Mouse (Mus musculus): ENCODE data around the gene Kmt2a. TPM values are rescaled to one million over a fixed set of nuclear protein-coding genes. Genes with fewer than 3 reads are reported as not detected.

Kmt2a gene
- 21.0 and 22.2 TPM in 2 replicates for polyA plus RNA-seq (2014; fragmentation: Nextera tagmentation; extraction: Ambion mirVana)

GRCm38 (mm10) chr9:44881221-44881871, at the start of gene Kmt2a:
Gene Kmt2a, minus strand, starts transcription at chr9:44881296.
- DNase-seq (peak; percentile 98), ATAC-seq (ENCODE audit: low FRiP score, low TSS enrichment) (peak; percentile 85)
- Histone ChIP-seq H3K4me1 (ENCODE audit: control insufficient read depth, insufficient read depth, low read length) (peaks cover 27% of the 10 kb centered on the region), H3K4me3 (replicated peaks; ENCODE audit: low read depth, low read length) (peak within 1 kb of the TSS; percentile 99), H3K9ac (replicated peaks; ENCODE audit: low read length) (peak within 1 kb of the TSS; percentile 94), H3K36me3 (ENCODE audit: control insufficient read depth, insufficient read depth, low read length) (no peaks in the 10 kb centered on the region), H3K27ac (replicated peaks; ENCODE audit: low read depth, low read length) (peak within 1 kb of the TSS; percentile 99), H3K9me3 (ENCODE audit: control insufficient read depth, low read length) (no peaks in the 10 kb centered on the region), H3K27me3 (ENCODE audit: control insufficient read depth, insufficient read depth, low read length) (no peaks in the 10 kb centered on the region), H3K4me2 (ENCODE audit: low read length) (peak within 1 kb of the TSS; percentile 90)
- WGBS = under 1% methylated on average over 52 of the region's 71 CpGs

- Histone ChIP-seq H3K9me3 (ENCODE audit: control insufficient read depth, low read length) (no peaks in the 10 kb centered on the region), H3K27me3 (ENCODE audit: control insufficient read depth, insufficient read depth, low read length) (no peaks in the 10 kb centered on the region), H3K27ac (replicated peaks; ENCODE audit: low read depth, low read length) (peak overlapping the region; percentile 89), H3K36me3 (ENCODE audit: control insufficient read depth, insufficient read depth, low read length) (0 out of 2 replicates have a peak, but pooled peaks cover 9% of the 10 kb centered on the region), H3K4me1 (ENCODE audit: control insufficient read depth, insufficient read depth, low read length) (peaks cover 12% of the 10 kb centered on the region), H3K9ac (replicated peaks; ENCODE audit: low read length) (no peak overlapping the region), H3K4me2 (ENCODE audit: low read length) (peak overlapping the region; percentile 93), H3K4me3 (replicated peaks; ENCODE audit: low read depth, low read length) (peak overlapping the region; percentile 96)
- ATAC-seq (ENCODE audit: low FRiP score, low TSS enrichment) (no peak), DNase-seq (peak; percentile 14)
- WGBS = 68% methylated on average over 2 of the region's 2 CpGs
These were observed 40.4 kb upstream of the Kmt2a start for GRCm38 (mm10) chr9:44921543-44921942.

GRCm38 (mm10) chr9:44921123-44921468, 40.0 kb upstream of the Kmt2a start:
- Histone ChIP-seq H3K27me3 (ENCODE audit: control insufficient read depth, insufficient read depth, low read length) (no peaks in the 10 kb centered on the region), H3K36me3 (ENCODE audit: control insufficient read depth, insufficient read depth, low read length) (0 out of 2 replicates have a peak, but pooled peaks cover 9% of the 10 kb centered on the region), H3K4me1 (ENCODE audit: control insufficient read depth, insufficient read depth, low read length) (peaks cover 12% of the 10 kb centered on the region), H3K9me3 (ENCODE audit: control insufficient read depth, low read length) (no peaks in the 10 kb centered on the region), H3K9ac (replicated peaks; ENCODE audit: low read length) (peak overlapping the region; percentile 36; the same call in 1 of the 2 replicates), H3K4me2 (ENCODE audit: low read length) (peak overlapping the region; percentile 93), H3K4me3 (replicated peaks; ENCODE audit: low read depth, low read length) (peak overlapping the region; percentile 96), H3K27ac (replicated peaks; ENCODE audit: low read depth, low read length) (peak overlapping the region; percentile 89)
- 2% methylated on average over 8 of the region's 8 CpGs for WGBS
- DNase-seq (no peak), ATAC-seq (ENCODE audit: low FRiP score, low TSS enrichment) (peak; percentile 86)

GRCm38 (mm10) chr9:44920374-44921122, 39.5 kb upstream of the Kmt2a start, which contains the start of gene Atp5l:
Gene Atp5l, minus strand, starts transcription at chr9:44920742.
- under 1% methylated on average over 48 of the region's 48 CpGs for WGBS
- no peaks in the 10 kb centered on the region for H3K9me3 ChIP-seq (ENCODE audit: control insufficient read depth, low read length)
- H3K27ac ChIP-seq (replicated peaks; ENCODE audit: low read depth, low read length) = peak within 1 kb of the TSS; percentile 89
- H3K27me3 ChIP-seq (ENCODE audit: control insufficient read depth, insufficient read depth, low read length) = no peaks in the 10 kb centered on the region
- peak within 1 kb of the TSS; percentile 90 for H3K9ac ChIP-seq (replicated peaks; ENCODE audit: low read length)
- peak within 1 kb of the TSS; percentile 96 for H3K4me3 ChIP-seq (replicated peaks; ENCODE audit: low read depth, low read length)
- H3K4me2 ChIP-seq (ENCODE audit: low read length) = peak within 1 kb of the TSS; percentile 93
- H3K36me3 ChIP-seq (ENCODE audit: control insufficient read depth, insufficient read depth, low read length) = 0 out of 2 replicates have a peak, but pooled peaks cover 9% of the 10 kb centered on the region
- peaks cover 12% of the 10 kb centered on the region for H3K4me1 ChIP-seq (ENCODE audit: control insufficient read depth, insufficient read depth, low read length)
- ATAC-seq (ENCODE audit: low FRiP score, low TSS enrichment) (peak; percentile 84), DNase-seq (peak; percentile 98)

GRCm38 (mm10) chr9:44919606-44920005, 38.5 kb upstream of the Kmt2a start:
- H3K36me3 ChIP-seq (ENCODE audit: control insufficient read depth, insufficient read depth, low read length) = 0 out of 2 replicates have a peak, but pooled peaks cover 2% of the 10 kb centered on the region
- H3K9me3 ChIP-seq (ENCODE audit: control insufficient read depth, low read length) = no peaks in the 10 kb centered on the region
- no peak for DNase-seq
- ATAC-seq (ENCODE audit: low FRiP score, low TSS enrichment) = no peak
- 43% methylated on average over 2 of the region's 2 CpGs for WGBS
- H3K9ac ChIP-seq (replicated peaks; ENCODE audit: low read length) = peak overlapping the region; percentile 90
- peaks cover 12% of the 10 kb centered on the region for H3K4me1 ChIP-seq (ENCODE audit: control insufficient read depth, insufficient read depth, low read length)
- H3K4me3 ChIP-seq (replicated peaks; ENCODE audit: low read depth, low read length) = peak overlapping the region; percentile 96
- no peak overlapping the region for H3K27ac ChIP-seq (replicated peaks; ENCODE audit: low read depth, low read length)
- H3K27me3 ChIP-seq (ENCODE audit: control insufficient read depth, insufficient read depth, low read length) = no peaks in the 10 kb centered on the region
- H3K4me2 ChIP-seq (ENCODE audit: low read length) = peak overlapping the region; percentile 93

- no peaks in the 10 kb centered on the region for H3K9me3 ChIP-seq (ENCODE audit: control insufficient read depth, low read length)
- no peak overlapping the region for H3K4me3 ChIP-seq (replicated peaks; ENCODE audit: low read depth, low read length)
- no peak overlapping the region for H3K4me2 ChIP-seq (ENCODE audit: low read length)
- no peaks in the 10 kb centered on the region for H3K27me3 ChIP-seq (ENCODE audit: control insufficient read depth, insufficient read depth, low read length)
- WGBS = 47% methylated on average over 1 of the region's 1 CpGs
- peaks cover 17% of the 10 kb centered on the region for H3K36me3 ChIP-seq (ENCODE audit: control insufficient read depth, insufficient read depth, low read length)
- H3K4me1 ChIP-seq (ENCODE audit: control insufficient read depth, insufficient read depth, low read length) = peaks cover 12% of the 10 kb centered on the region
- peak; percentile 61 for DNase-seq
- no peak for ATAC-seq (ENCODE audit: low FRiP score, low TSS enrichment)
- no peak overlapping the region for H3K27ac ChIP-seq (replicated peaks; ENCODE audit: low read depth, low read length)
- no peak overlapping the region for H3K9ac ChIP-seq (replicated peaks; ENCODE audit: low read length)
These were observed 35.1 kb upstream of the Kmt2a start for GRCm38 (mm10) chr9:44916196-44916595.

GRCm38 (mm10) chr9:44914706-44915105, 33.6 kb upstream of the Kmt2a start:
- Histone ChIP-seq H3K27me3 (ENCODE audit: control insufficient read depth, insufficient read depth, low read length) (no peaks in the 10 kb centered on the region), H3K9me3 (ENCODE audit: control insufficient read depth, low read length) (no peaks in the 10 kb centered on the region), H3K27ac (replicated peaks; ENCODE audit: low read depth, low read length) (no peak overlapping the region), H3K9ac (replicated peaks; ENCODE audit: low read length) (no peak overlapping the region), H3K4me2 (ENCODE audit: low read length) (no peak overlapping the region), H3K36me3 (ENCODE audit: control insufficient read depth, insufficient read depth, low read length) (peaks cover 24% of the 10 kb centered on the region), H3K4me3 (replicated peaks; ENCODE audit: low read depth, low read length) (no peak overlapping the region), H3K4me1 (ENCODE audit: control insufficient read depth, insufficient read depth, low read length) (peaks cover 8% of the 10 kb centered on the region)
- 40% methylated on average over 4 of the region's 4 CpGs for WGBS
- ATAC-seq (ENCODE audit: low FRiP score, low TSS enrichment) = no peak
- peak; percentile 21 for DNase-seq

GRCm38 (mm10) chr9:44911365-44911764, 30.3 kb upstream of the Kmt2a start:
- DNase-seq (no peak), ATAC-seq (ENCODE audit: low FRiP score, low TSS enrichment) (no peak)
- Histone ChIP-seq H3K4me2 (ENCODE audit: low read length) (no peak overlapping the region), H3K9me3 (ENCODE audit: control insufficient read depth, low read length) (no peaks in the 10 kb centered on the region), H3K36me3 (ENCODE audit: control insufficient read depth, insufficient read depth, low read length) (peaks cover 24% of the 10 kb centered on the region), H3K4me3 (replicated peaks; ENCODE audit: low read depth, low read length) (no peak overlapping the region), H3K27ac (replicated peaks; ENCODE audit: low read depth, low read length) (no peak overlapping the region), H3K4me1 (ENCODE audit: control insufficient read depth, insufficient read depth, low read length) (no peaks in the 10 kb centered on the region), H3K9ac (replicated peaks; ENCODE audit: low read length) (no peak overlapping the region), H3K27me3 (ENCODE audit: control insufficient read depth, insufficient read depth, low read length) (no peaks in the 10 kb centered on the region)
- WGBS = 97% methylated on average over 4 of the region's 4 CpGs

All from midbrain, embryonic 14.5 days (tissue).